ENCODE assay signal across 15 mouse cellular contexts in the genomic region with DNA sequence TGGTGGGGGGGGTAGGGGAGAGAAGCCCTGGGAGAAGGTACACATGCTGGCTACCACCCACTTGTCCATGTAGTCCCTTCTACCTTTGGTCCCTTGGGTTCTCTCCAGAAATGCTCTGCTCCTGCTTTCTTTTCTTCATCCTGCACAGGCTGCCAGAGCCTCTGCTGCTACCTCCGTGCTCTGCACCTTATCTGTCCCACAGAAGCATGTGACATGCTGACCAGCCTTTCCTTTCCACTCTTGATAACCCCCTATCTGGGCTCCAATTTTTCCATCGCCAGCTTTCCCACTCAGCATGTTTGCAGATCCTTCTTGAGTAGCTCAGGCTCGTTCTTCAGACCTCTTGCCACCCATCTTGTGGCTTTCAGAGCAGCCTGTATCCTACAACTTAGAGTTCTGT.
"Had no signal": no experiment of that assay in that cellular context is flagged by ENCODE, and none has a peak within 500 bp of the region (broad histone marks: within the 10 kb centered on the region; RNA-seq: fewer than 3 reads in every experiment).

No protein-coding gene starts in this region.

- H3K36me3 ChIP-seq: limb, embryonic 13.5 days; midbrain, embryonic 15.5 days had no signal

- H3K4me1 ChIP-seq: limb, embryonic 13.5 days; midbrain, embryonic 15.5 days; neural tube, embryonic 12.5 days had no signal

- DNase-seq: kidney, adult 11 months; kidney, adult 9 months; kidney, postnatal 4 days; lung, embryonic 14.5 days; lung, postnatal 10 days; retina, postnatal 1 day; thymus, postnatal 36 days had no signal

- H3K9me3 ChIP-seq: limb, embryonic 13.5 days; midbrain, embryonic 15.5 days; neural tube, embryonic 12.5 days had no signal

- H3K27me3 ChIP-seq: limb, embryonic 13.5 days; midbrain, embryonic 15.5 days; neural tube, embryonic 12.5 days had no signal

- H3K4me2 ChIP-seq: limb, embryonic 13.5 days; lung, embryonic 14.5 days; midbrain, embryonic 11.5 days; midbrain, embryonic 15.5 days; neural tube, embryonic 12.5 days had no signal

- H3K27ac ChIP-seq: kidney, postnatal 0 days; layer of hippocampus, adult 2 months; limb, embryonic 13.5 days; liver, embryonic 14.5 days; macrophage; midbrain, embryonic 15.5 days; neural tube, embryonic 12.5 days had no signal

- H3K4me3 ChIP-seq: layer of hippocampus, adult 2 months; limb, embryonic 13.5 days; midbrain, embryonic 15.5 days; neural tube, embryonic 12.5 days had no signal

- H3K9ac ChIP-seq: limb, embryonic 13.5 days; liver, embryonic 14.5 days; lung, embryonic 14.5 days; midbrain, embryonic 15.5 days; neural tube, embryonic 12.5 days had no signal

- ATAC-seq: midbrain, embryonic 15.5 days had no signal
